Mouse (Mus musculus): ENCODE results near the gene Hectd2. TPM values are rescaled to one million over a fixed set of nuclear protein-coding genes. Genes with fewer than 3 reads are reported as not detected.

The Hectd2 gene
- polyA plus RNA-seq, 1 experiment: 0.57 TPM

- WGBS: 82% methylated on average over 6 of the region's 6 CpGs
- TF ChIP-seq CTCF (IDR thresholded peaks at IDR 0.05; ENCODE audit: insufficient read depth, low read length) (no peak), POLR2A (IDR thresholded peaks at IDR 0.05; ENCODE audit: borderline replicate concordance, extremely low read depth, low read depth, low read length) (no peak)
Observed at GRCm38 (mm10) chr19:36664417-36664816, 110.0 kb downstream of the Hectd2 start.

GRCm38 (mm10) chr19:36665206-36665605, 110.8 kb downstream of the Hectd2 start:
- 84% methylated on average over 7 of the region's 7 CpGs for WGBS
- no peak for DNase-seq
- TF ChIP-seq CTCF (IDR thresholded peaks at IDR 0.05; ENCODE audit: insufficient read depth, low read length) (no peak), POLR2A (IDR thresholded peaks at IDR 0.05; ENCODE audit: borderline replicate concordance, extremely low read depth, low read depth, low read length) (no peak)
- H3K4me1 ChIP-seq (ENCODE audit: control insufficient read depth, insufficient read depth, low read length): no peaks in the 10 kb centered on the region
- H3K4me3 ChIP-seq (replicated peaks; ENCODE audit: extremely low read depth, low read depth, low read length): no peak overlapping the region

More at GRCm38 (mm10) chr19:36664417-36664816, 110.0 kb downstream of the Hectd2 start:
- H3K4me3 ChIP-seq (replicated peaks; ENCODE audit: extremely low read depth, low read depth, low read length): no peak overlapping the region
- no peaks in the 10 kb centered on the region for H3K4me1 ChIP-seq (ENCODE audit: control insufficient read depth, insufficient read depth, low read length)
- DNase-seq: no peak

GRCm38 (mm10) chr19:36665641-36666040, 111.2 kb downstream of the Hectd2 start:
- Histone ChIP-seq H3K4me1 (ENCODE audit: control insufficient read depth, insufficient read depth, low read length) (no peaks in the 10 kb centered on the region), H3K4me3 (replicated peaks; ENCODE audit: extremely low read depth, low read depth, low read length) (no peak overlapping the region)
- no peak for TF ChIP-seq POLR2A (IDR thresholded peaks at IDR 0.05; ENCODE audit: borderline replicate concordance, extremely low read depth, low read depth, low read length)
- no peak for TF ChIP-seq CTCF (IDR thresholded peaks at IDR 0.05; ENCODE audit: insufficient read depth, low read length)
- no peak for DNase-seq
- WGBS: 55% methylated on average over 5 of the region's 5 CpGs

GRCm38 (mm10) chr19:36666471-36666870, 112.0 kb downstream of the Hectd2 start:
- DNase-seq: no peak
- H3K4me3 ChIP-seq (replicated peaks; ENCODE audit: extremely low read depth, low read depth, low read length): no peak overlapping the region
- no peaks in the 10 kb centered on the region for H3K4me1 ChIP-seq (ENCODE audit: control insufficient read depth, insufficient read depth, low read length)

GRCm38 (mm10) chr19:36667368-36667767, 112.9 kb downstream of the Hectd2 start:
- WGBS: 94% methylated on average over 6 of the region's 6 CpGs
- TF ChIP-seq CTCF (IDR thresholded peaks at IDR 0.05; ENCODE audit: insufficient read depth, low read length) (no peak), POLR2A (IDR thresholded peaks at IDR 0.05; ENCODE audit: borderline replicate concordance, extremely low read depth, low read depth, low read length) (no peak)
- DNase-seq: no peak
- Histone ChIP-seq H3K4me3 (replicated peaks; ENCODE audit: extremely low read depth, low read depth, low read length) (no peak overlapping the region), H3K4me1 (ENCODE audit: control insufficient read depth, insufficient read depth, low read length) (no peaks in the 10 kb centered on the region)

More at GRCm38 (mm10) chr19:36666471-36666870, 112.0 kb downstream of the Hectd2 start:
- TF ChIP-seq CTCF (IDR thresholded peaks at IDR 0.05; ENCODE audit: insufficient read depth, low read length) (no peak), POLR2A (IDR thresholded peaks at IDR 0.05; ENCODE audit: borderline replicate concordance, extremely low read depth, low read depth, low read length) (no peak)
- WGBS: 83% methylated on average over 5 of the region's 5 CpGs

- 97% methylated on average over 1 of the region's 1 CpGs for WGBS
- TF ChIP-seq POLR2A (IDR thresholded peaks at IDR 0.05; ENCODE audit: borderline replicate concordance, extremely low read depth, low read depth, low read length): no peak
- no peak for TF ChIP-seq CTCF (IDR thresholded peaks at IDR 0.05; ENCODE audit: insufficient read depth, low read length)
- H3K4me1 ChIP-seq (ENCODE audit: control insufficient read depth, insufficient read depth, low read length): no peaks in the 10 kb centered on the region
Observed at GRCm38 (mm10) chr19:36668098-36668497, 113.7 kb downstream of the Hectd2 start.

GRCm38 (mm10) chr19:36668881-36669639, 114.6 kb downstream of the Hectd2 start:
- 87% methylated on average over 2 of the region's 2 CpGs for WGBS
- Histone ChIP-seq H3K4me3 (replicated peaks; ENCODE audit: extremely low read depth, low read depth, low read length) (no peak overlapping the region), H3K4me1 (ENCODE audit: control insufficient read depth, insufficient read depth, low read length) (no peaks in the 10 kb centered on the region)
- DNase-seq: no peak
- TF ChIP-seq CTCF (IDR thresholded peaks at IDR 0.05; ENCODE audit: insufficient read depth, low read length): no peak
- TF ChIP-seq POLR2A (IDR thresholded peaks at IDR 0.05; ENCODE audit: borderline replicate concordance, extremely low read depth, low read depth, low read length): no peak

More at GRCm38 (mm10) chr19:36668098-36668497, 113.7 kb downstream of the Hectd2 start:
- DNase-seq: no peak
- no peak overlapping the region for H3K4me3 ChIP-seq (replicated peaks; ENCODE audit: extremely low read depth, low read depth, low read length)

GRCm38 (mm10) chr19:36669720-36670451, 115.4 kb downstream of the Hectd2 start:
- TF ChIP-seq CTCF (IDR thresholded peaks at IDR 0.05; ENCODE audit: insufficient read depth, low read length) (no peak), POLR2A (IDR thresholded peaks at IDR 0.05; ENCODE audit: borderline replicate concordance, extremely low read depth, low read depth, low read length) (no peak)
- Histone ChIP-seq H3K4me3 (replicated peaks; ENCODE audit: extremely low read depth, low read depth, low read length) (no peak overlapping the region), H3K4me1 (ENCODE audit: control insufficient read depth, insufficient read depth, low read length) (no peaks in the 10 kb centered on the region)
- WGBS: 78% methylated on average over 5 of the region's 5 CpGs
- no peak for DNase-seq

Other genes with a start within 250 kb of the Hectd2 start
- gene Pcgf5, start 206.3 kb upstream of the Hectd2 start, polyA plus RNA-seq (2012; rRNA removed): 6.6 and 8.7 TPM in 2 replicates
- 5.4 and 9.8 TPM in 2 replicates for gene Ppp1r3c, start 182.0 kb downstream of the Hectd2 start, polyA plus RNA-seq (2012; rRNA removed)

Data from lung, adult 2 months (tissue).